Mouse (Mus musculus) liver (tissue): ENCODE measurements around the gene Wdr44.
A peak's percentile ranks its signal among the peaks of the same experiment; 100 is the strongest.
"Not testable (repeated sequence)": the region's sequence is repeated elsewhere in the genome, so short reads cannot be mapped to it uniquely, and the experiment has no call there.

Experiments
- DNase-seq: peaks from one replicate; pipeline ENCODE4 v3.0.0-alpha.2; 2020; ENCODE audit warnings: mixed read lengths

Wdr44 gene

GRCm38 (mm10) chrX:23692722-23693442, at the start of gene Wdr44:
Gene Wdr44, plus strand, starts transcription at chrX:23693051.
- peak; percentile 95 for DNase-seq

- no peak for DNase-seq
Measured at GRCm38 (mm10) chrX:23648371-23648770, 44.5 kb upstream of the Wdr44 start.

GRCm38 (mm10) chrX:23662216-23662615, 30.6 kb upstream of the Wdr44 start:
- no peak for DNase-seq

- no peak for DNase-seq
Measured at GRCm38 (mm10) chrX:23673193-23673592, 19.7 kb upstream of the Wdr44 start.

GRCm38 (mm10) chrX:23675450-23675849, 17.4 kb upstream of the Wdr44 start:
- no peak for DNase-seq

- no peak for DNase-seq
Measured at GRCm38 (mm10) chrX:23676583-23676982, 16.3 kb upstream of the Wdr44 start.

- DNase-seq: no peak
Measured at GRCm38 (mm10) chrX:23677511-23677910, 15.3 kb upstream of the Wdr44 start.

GRCm38 (mm10) chrX:23692336-23692721, 522 bp upstream of the Wdr44 start:
- DNase-seq: no peak

- peak; percentile 6 for DNase-seq
Measured at GRCm38 (mm10) chrX:23693443-23694400, 871 bp downstream of the Wdr44 start.

GRCm38 (mm10) chrX:23694588-23694987, 1.7 kb downstream of the Wdr44 start:
- DNase-seq: no peak

GRCm38 (mm10) chrX:23695109-23695508, 2.3 kb downstream of the Wdr44 start:
- DNase-seq: no peak

GRCm38 (mm10) chrX:23697346-23697745, 4.5 kb downstream of the Wdr44 start:
- DNase-seq: no peak

GRCm38 (mm10) chrX:23699023-23699422, 6.2 kb downstream of the Wdr44 start:
- DNase-seq: peak; percentile 18

GRCm38 (mm10) chrX:23717247-23717646, 24.4 kb downstream of the Wdr44 start:
- no peak for DNase-seq

GRCm38 (mm10) chrX:23727463-23727862, 34.6 kb downstream of the Wdr44 start:
- DNase-seq: no peak

- DNase-seq: no peak
Measured at GRCm38 (mm10) chrX:23754671-23755070, 61.8 kb downstream of the Wdr44 start.

- no peak for DNase-seq
Measured at GRCm38 (mm10) chrX:23767849-23768248, 75.0 kb downstream of the Wdr44 start.

- no peak for DNase-seq
Measured at GRCm38 (mm10) chrX:23807125-23807524, 114.3 kb downstream of the Wdr44 start.

- no peak for DNase-seq
Measured at GRCm38 (mm10) chrX:23810365-23810764, 117.5 kb downstream of the Wdr44 start.

- DNase-seq: not testable (repeated sequence)
Measured at GRCm38 (mm10) chrX:23813287-23813686, 120.4 kb downstream of the Wdr44 start.

- DNase-seq: not testable (repeated sequence)
Measured at GRCm38 (mm10) chrX:23822885-23823284, 130.0 kb downstream of the Wdr44 start.

GRCm38 (mm10) chrX:23823398-23824023, 130.7 kb downstream of the Wdr44 start:
- peak; percentile 3 for DNase-seq

- not testable (repeated sequence) for DNase-seq
Measured at GRCm38 (mm10) chrX:23833784-23834183, 140.9 kb downstream of the Wdr44 start.
